Mouse (Mus musculus) cortical plate, adult 2 months (tissue): ENCODE data around the gene Pagr1a.

Experiments
- CTCF ChIP-seq: fragments of 200-500 bp; IDR thresholded peaks from 2 replicates; pipeline ENCODE4 v1.5.1; 2011; ENCODE audit warnings: mild to moderate bottlenecking, control low read depth, low read length; ENCODE audit not compliant: insufficient read depth; ENCODE audit errors: extremely low read depth
- POLR2A ChIP-seq: fragments of 200-500 bp; IDR thresholded peaks from 2 replicates; pipeline ENCODE4 v1.6.1; 2011; ENCODE audit warnings: mild to moderate bottlenecking, low read length, control low read depth; ENCODE audit not compliant: insufficient read depth; ENCODE audit errors: extremely low read depth

GRCm38 (mm10) chr7:127031244-127031643 is 14.1 kb upstream of the Pagr1a start:
- TF ChIP-seq POLR2A: no peak
- no peak for TF ChIP-seq CTCF
